Mouse (Mus musculus) gastrocnemius, postnatal 36 days (tissue): ENCODE data around the gene Supt6. TPM values are rescaled to one million over a fixed set of nuclear protein-coding genes. Genes with fewer than 3 reads are reported as not detected.

Source experiments
- DNase-seq, 2 experiments: peaks; one replicate each; pipeline ENCODE4 v3.0.0; 2022
- intact Hi-C: fragments of 180-260 bp; cut with DNase I; formaldehyde crosslinking; loops from one replicate; pipeline ENCODE4 v1.15.1; 2025
- total RNA-seq, 2 experiments: library from RNA; stranded (reverse); gene quantifications; 2 replicates each; pipeline ENCODE4 v1.2.3; 2021

Supt6 gene
- total RNA-seq, 2 experiments from 2014 or later, result 21.9 to 23.1 TPM

- no peak for DNase-seq
- intact Hi-C loops, result no loop called here
Observed at GRCm38 (mm10) chr11:78240193-78240857, 5.5 kb downstream of the Supt6 start.

GRCm38 (mm10) chr11:78231518-78231917 lies 14.3 kb downstream of the Supt6 start:
- intact Hi-C loops, result no loop called here

GRCm38 (mm10) chr11:78223586-78223985 lies 22.2 kb downstream of the Supt6 start:
- intact Hi-C loops, result no loop called here
- DNase-seq, result peak in 1 of 2 experiments; percentile 17

More at GRCm38 (mm10) chr11:78231518-78231917, 14.3 kb downstream of the Supt6 start:
- DNase-seq, result no peak

- intact Hi-C loops, result no loop called here
Observed at GRCm38 (mm10) chr11:78215709-78216317, 30.0 kb downstream of the Supt6 start.

GRCm38 (mm10) chr11:78213086-78213817 lies 32.5 kb downstream of the Supt6 start:
- intact Hi-C loops, result no loop called here
- DNase-seq, result no peak

More at GRCm38 (mm10) chr11:78215709-78216317, 30.0 kb downstream of the Supt6 start:
- no peak for DNase-seq

GRCm38 (mm10) chr11:78211513-78211912 lies 34.3 kb downstream of the Supt6 start:
- no peak for DNase-seq
- intact Hi-C loops, result no loop called here

- DNase-seq, result no peak
- intact Hi-C loops, result no loop called here
Observed at GRCm38 (mm10) chr11:78210615-78211014, 35.2 kb downstream of the Supt6 start.

- DNase-seq, result no peak
- intact Hi-C loops, result no loop called here
Observed at GRCm38 (mm10) chr11:78209886-78210285, 35.9 kb downstream of the Supt6 start.

- DNase-seq, result no peak
- intact Hi-C loops, result no loop called here
Observed at GRCm38 (mm10) chr11:78207190-78207589, 38.6 kb downstream of the Supt6 start.

- no peak for DNase-seq
- intact Hi-C loops, result no loop called here
Observed at GRCm38 (mm10) chr11:78205361-78206206, 40.2 kb downstream of the Supt6 start.

GRCm38 (mm10) chr11:78204287-78204686 lies 41.5 kb downstream of the Supt6 start:
- intact Hi-C loops, result no loop called here
- DNase-seq, result no peak

- no peak for DNase-seq
- intact Hi-C loops, result no loop called here
Observed at GRCm38 (mm10) chr11:78202372-78202771, 43.4 kb downstream of the Supt6 start.

- intact Hi-C loops, result no loop called here
- no peak for DNase-seq
Observed at GRCm38 (mm10) chr11:78195101-78195863, 50.5 kb downstream of the Supt6 start.

- intact Hi-C loops, result no loop called here
- peak; percentile 68 to 86 for DNase-seq
Observed at GRCm38 (mm10) chr11:78194411-78195100, 51.2 kb downstream of the Supt6 start.

GRCm38 (mm10) chr11:78193113-78193512 lies 52.7 kb downstream of the Supt6 start, which contains the start of gene Proca1:
Gene Proca1 (plus strand): TSS chr11:78193392.
- intact Hi-C loops, result no loop called here
- DNase-seq, result no peak

GRCm38 (mm10) chr11:78190041-78190440 lies 55.7 kb downstream of the Supt6 start:
- intact Hi-C loops, result no loop called here
- no peak for DNase-seq

GRCm38 (mm10) chr11:78189234-78190040 lies 56.4 kb downstream of the Supt6 start:
- intact Hi-C loops, result no loop called here
- peak in 1 of 2 experiments; percentile 47 for DNase-seq
